Mouse (Mus musculus) kidney, adult 2 months (tissue): ENCODE measurements around the gene Prkci. TPM values are rescaled to one million over a fixed set of nuclear protein-coding genes. Genes with fewer than 3 reads are reported as not detected.
A peak's percentile ranks its signal among the peaks of the same experiment; 100 is the strongest.

ENCODE experiments used
- DNase-seq: peaks from one replicate; pipeline ENCODE4 v3.0.0; 2021
- H3K27ac ChIP-seq: fragments of 200-500 bp; 2 replicates; pipeline ENCODE4 v1.5.1; 2012; ENCODE audit warnings: low read depth, low read length, control low read depth, inconsistent platforms; ENCODE audit not compliant: insufficient read depth
- H3K27me3 ChIP-seq: fragments of 200-500 bp; replicated peaks from 2 replicates; pipeline ENCODE4 v1.6.1; 2012; ENCODE audit warnings: mild to moderate bottlenecking, moderate library complexity, low read length, inconsistent platforms; ENCODE audit not compliant: control insufficient read depth, insufficient read depth
- H3K36me3 ChIP-seq: fragments of 200-500 bp; 2 replicates; pipeline ENCODE4 v1.6.1; 2012; ENCODE audit warnings: mild to moderate bottlenecking, moderate library complexity, low read length, inconsistent platforms; ENCODE audit not compliant: control insufficient read depth, insufficient read depth
- H3K4me1 ChIP-seq: fragments of 200-500 bp; 2 replicates; pipeline ENCODE4 v1.6.1; 2011; ENCODE audit warnings: low read length; ENCODE audit not compliant: control insufficient read depth, insufficient read depth
- H3K4me3 ChIP-seq: fragments of 200-500 bp; 2 replicates; pipeline ENCODE4 v1.5.1; 2011; ENCODE audit warnings: mild to moderate bottlenecking, low read depth, low read length, control low read depth; ENCODE audit not compliant: insufficient read depth
- CTCF ChIP-seq: fragments of 200-500 bp; conservative IDR thresholded peaks from 2 replicates; pipeline ENCODE4 v1.5.1; 2011; ENCODE audit warnings: low read depth, mild to moderate bottlenecking, control low read depth, low read length, moderate library complexity, mixed read lengths; ENCODE audit not compliant: insufficient read depth, insufficient read length
- POLR2A ChIP-seq: fragments of 200-500 bp; IDR thresholded peaks from one replicate; pipeline ENCODE4 v1.6.1; 2011; ENCODE audit warnings: low read depth, low read length, control low read depth
- WGBS: fragments of 180-500 bp; shearing (Covaris S2); methylation state at CpG from one replicate; pipeline ENCODE4 v1.1.7; 2018; 5-methylcytosine and 5-hydroxymethylcytosine counted together
- polyA plus RNA-seq: library from polyadenylated mRNA; depleted of rRNA; stranded (reverse); fragments of >200 nt; gene quantifications from 2 replicates; pipeline ENCODE4 v1.2.3, GENCODE M21; 2012

The Prkci gene
- polyA plus RNA-seq, 1 experiment, result 16.4 TPM

GRCm38 (mm10) chr3:30963100-30963499 lies 32.4 kb upstream of the Prkci start:
- DNase-seq, result no peak
- Histone ChIP-seq H3K4me3 (no peak overlapping the region), H3K27me3 (no peaks in the 10 kb centered on the region), H3K4me1 (peaks cover 6% of the 10 kb centered on the region; the same call in 1 of the 2 replicates), H3K27ac (no peak overlapping the region), H3K36me3 (peaks cover 8% of the 10 kb centered on the region)
- 91% methylated on average over 4 of the region's 4 CpGs for WGBS
- TF ChIP-seq POLR2A (no peak), CTCF (peak; percentile 20; the same call in 1 of the 2 replicates)

DNA sequence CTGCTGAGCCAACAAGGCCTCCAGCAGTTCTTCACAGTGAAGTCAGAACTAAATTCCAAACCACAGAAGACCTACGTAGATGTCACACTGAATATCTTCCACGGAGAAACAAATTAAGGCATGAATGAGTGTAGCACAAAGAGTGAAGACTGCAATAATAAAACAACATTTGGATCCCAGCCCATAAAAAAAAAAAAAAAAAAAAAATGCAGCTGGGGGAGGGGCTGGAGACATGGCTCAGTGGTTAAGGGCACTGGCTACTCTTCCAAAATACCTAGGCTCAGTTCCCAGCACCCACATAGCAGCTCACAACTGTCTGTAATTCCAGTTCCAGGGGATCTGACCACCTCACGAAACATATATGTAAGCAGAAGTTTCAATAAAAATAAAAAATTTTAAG lies 31.3 kb upstream of the Prkci start:
- Histone ChIP-seq H3K4me3 (no peak overlapping the region), H3K27me3 (no peaks in the 10 kb centered on the region), H3K4me1 (peaks cover 7% of the 10 kb centered on the region; the same call in 1 of the 2 replicates), H3K36me3 (peaks cover 6% of the 10 kb centered on the region), H3K27ac (no peak overlapping the region)
- WGBS, result 64% methylated on average over 3 of the region's 3 CpGs
- TF ChIP-seq CTCF (no peak), POLR2A (no peak)
- no peak for DNase-seq

DNA sequence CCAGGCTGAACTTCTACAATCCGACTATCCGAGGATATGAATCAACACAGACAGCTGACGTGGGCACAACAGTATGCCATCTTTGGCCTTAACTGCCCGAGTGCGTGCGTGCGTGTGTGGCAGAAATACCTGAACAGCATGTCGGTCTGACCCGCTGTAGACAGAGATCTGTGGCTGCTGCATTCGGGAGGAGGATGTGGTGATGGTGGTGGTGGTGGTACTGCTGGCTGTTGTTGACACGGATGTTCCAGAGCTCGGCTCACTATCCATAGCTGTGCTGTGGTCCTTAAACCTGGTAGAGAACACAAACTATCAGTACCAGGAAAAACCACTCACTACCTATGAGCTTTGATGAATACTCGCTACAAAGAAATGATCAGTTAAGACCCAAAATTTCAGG lies 29.9 kb upstream of the Prkci start:
- H3K27me3 ChIP-seq, result no peaks in the 10 kb centered on the region
- WGBS, result 92% methylated on average over 13 of the region's 13 CpGs
- TF ChIP-seq CTCF, result no peak
- TF ChIP-seq POLR2A, result no peak
- no peak for DNase-seq
- no peak overlapping the region for H3K4me3 ChIP-seq
- peaks cover 6% of the 10 kb centered on the region for H3K36me3 ChIP-seq
- H3K27ac ChIP-seq, result no peak overlapping the region
- peaks cover 2% of the 10 kb centered on the region; the same call in 1 of the 2 replicates for H3K4me1 ChIP-seq

- TF ChIP-seq POLR2A (no peak), CTCF (no peak)
- H3K27me3 ChIP-seq, result no peaks in the 10 kb centered on the region
- DNase-seq, result peak; percentile 60
- peak overlapping the region; percentile 100 for H3K4me3 ChIP-seq
- H3K36me3 ChIP-seq, result no peaks in the 10 kb centered on the region; the same call in none of the 2 replicates
- 1% methylated on average over 54 of the region's 54 CpGs for WGBS
- H3K27ac ChIP-seq, result peak overlapping the region; percentile 95
- H3K4me1 ChIP-seq, result peaks cover 2% of the 10 kb centered on the region; the same call in 1 of the 2 replicates
These were observed 26.9 kb upstream of the Prkci start for GRCm38 (mm10) chr3:30968531-30969092.

- H3K4me3 ChIP-seq, result peak within 1 kb of the TSS; percentile 100
- peak within 1 kb of the TSS; percentile 95 for H3K27ac ChIP-seq
- H3K27me3 ChIP-seq, result no peaks in the 10 kb centered on the region
- H3K4me1 ChIP-seq, result peaks cover 2% of the 10 kb centered on the region; the same call in 1 of the 2 replicates
- peak; percentile 95 for DNase-seq
- WGBS, result 1% methylated on average over 34 of the region's 34 CpGs
- H3K36me3 ChIP-seq, result no peaks in the 10 kb centered on the region; the same call in none of the 2 replicates
- TF ChIP-seq POLR2A, result peak; percentile 77
- TF ChIP-seq CTCF, result no peak
These were observed 26.4 kb upstream of the Prkci start, which contains the start of gene Phc3 for GRCm38 (mm10) chr3:30969104-30969581. Gene Phc3 (minus strand): TSS chr3:30969415.

DNA sequence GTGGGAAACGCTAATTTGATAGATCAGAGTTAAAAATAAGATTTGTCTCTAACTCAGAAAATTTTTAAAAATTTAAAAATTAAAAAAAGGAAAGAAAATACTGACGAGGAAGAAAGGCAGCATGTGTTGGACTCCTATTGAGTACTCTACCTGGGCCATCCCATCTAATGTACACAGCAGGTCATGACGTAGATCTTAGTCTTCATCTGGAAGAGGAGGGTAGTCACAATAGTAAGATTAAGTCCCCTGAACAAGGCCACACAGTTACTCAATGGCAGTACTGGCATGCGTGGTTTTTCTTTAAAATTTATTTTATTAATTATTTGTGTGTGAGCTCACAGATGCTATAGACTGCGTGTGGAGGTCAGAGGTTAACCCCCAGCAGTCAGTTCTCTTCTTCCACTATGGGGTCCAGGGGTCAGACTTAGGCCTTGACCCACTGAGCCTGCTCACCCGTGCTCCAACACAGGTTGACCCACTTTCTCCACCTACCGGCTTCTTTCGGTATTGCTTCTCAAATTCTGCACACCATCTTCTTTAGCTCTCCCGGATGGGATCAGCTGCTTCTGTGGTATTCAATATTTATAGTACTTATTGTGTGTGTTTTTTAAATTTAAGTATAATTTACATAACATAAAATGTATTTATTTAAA lies 20.3 kb upstream of the Prkci start:
- TF ChIP-seq POLR2A (no peak), CTCF (peak; percentile 68)
- no peaks in the 10 kb centered on the region for H3K36me3 ChIP-seq
- no peaks in the 10 kb centered on the region for H3K27me3 ChIP-seq
- H3K4me3 ChIP-seq, result no peak overlapping the region
- DNase-seq, result peak; percentile 80
- H3K27ac ChIP-seq, result no peak overlapping the region
- peaks cover 3% of the 10 kb centered on the region; the same call in 1 of the 2 replicates for H3K4me1 ChIP-seq
- WGBS, result 48% methylated on average over 9 of the region's 9 CpGs

DNA sequence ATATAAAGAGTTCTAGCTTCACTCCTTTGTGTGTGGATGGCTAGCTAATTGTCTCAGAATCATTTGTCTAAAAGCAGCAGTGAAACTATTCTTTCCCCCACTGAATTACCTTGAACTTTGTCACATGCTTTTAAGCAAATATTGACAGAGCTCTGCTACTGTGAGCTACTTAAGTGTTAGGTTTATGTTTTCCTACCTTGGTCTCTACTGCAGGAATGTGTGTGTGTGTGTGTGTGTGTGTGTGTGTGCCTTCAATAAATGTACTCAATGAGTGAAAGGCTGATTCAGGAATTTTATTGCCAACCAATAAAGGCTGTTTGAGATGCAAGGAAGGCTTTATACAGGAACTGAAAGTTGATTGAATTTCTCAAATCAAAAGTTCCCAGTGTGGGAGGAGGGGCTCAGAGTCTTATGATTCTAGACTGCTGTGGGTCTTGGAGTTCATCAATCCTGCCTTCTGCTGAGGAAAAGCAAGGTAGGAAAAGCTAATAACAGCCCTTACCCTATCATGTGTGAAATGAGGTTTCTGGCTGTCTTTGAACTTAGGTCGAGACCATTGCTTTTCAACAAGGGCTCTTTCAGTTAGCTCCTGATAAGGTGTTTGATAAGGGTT lies 18.4 kb upstream of the Prkci start:
- peak; percentile 54 for DNase-seq
- TF ChIP-seq CTCF, result no peak
- H3K4me3 ChIP-seq, result no peak overlapping the region
- H3K27me3 ChIP-seq, result no peaks in the 10 kb centered on the region
- H3K27ac ChIP-seq, result peak overlapping the region; percentile 45
- H3K4me1 ChIP-seq, result peaks cover 6% of the 10 kb centered on the region; the same call in 1 of the 2 replicates
- H3K36me3 ChIP-seq, result no peaks in the 10 kb centered on the region
- WGBS, result 44% methylated on average over 1 of the region's 1 CpGs
